Mouse (Mus musculus): ENCODE measurements around the gene Tmem80. TPM values are rescaled to one million over a fixed set of nuclear protein-coding genes. Genes with fewer than 3 reads are reported as not detected.

Tmem80 gene
- polyA plus RNA-seq, 1 experiment from 2014 or later, result 33.2 TPM

DNA sequence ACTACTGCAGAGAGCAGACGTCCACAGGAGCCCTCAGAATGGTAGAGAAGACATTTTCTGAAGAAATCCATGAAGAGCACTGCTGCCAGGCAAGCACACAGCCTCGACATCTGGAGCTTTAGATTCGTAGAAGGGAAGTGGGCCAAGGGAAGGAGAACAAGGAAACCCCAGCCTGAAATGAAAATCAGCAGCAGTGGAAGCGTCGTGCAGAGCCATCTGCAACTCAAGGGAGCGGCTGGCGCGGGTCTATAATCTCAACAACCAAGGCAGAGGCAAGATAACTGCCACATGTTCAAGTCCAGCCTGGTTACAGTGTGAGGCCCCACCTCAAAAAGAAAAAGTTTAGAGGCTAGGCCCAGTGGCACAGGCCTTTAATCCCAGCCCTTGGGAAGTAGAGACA is 12.5 kb upstream of the Tmem80 start:
- Histone ChIP-seq H3K36me3 (ENCODE audit: control insufficient read depth, insufficient read depth, low read length) (peaks cover 13% of the 10 kb centered on the region; the same call in 1 of the 2 replicates), H3K27me3 (ENCODE audit: control insufficient read depth, insufficient read depth, low read length) (no peaks in the 10 kb centered on the region), H3K4me1 (replicated peaks; ENCODE audit: control insufficient read depth, insufficient read depth, low read length) (no peaks in the 10 kb centered on the region), H3K27ac (ENCODE audit: low read depth, low read length) (no peak overlapping the region), H3K9me3 (ENCODE audit: control insufficient read depth, low read length) (no peaks in the 10 kb centered on the region), H3K9ac (ENCODE audit: low read length) (no peak overlapping the region), H3K4me3 (ENCODE audit: low read depth, low read length) (no peak overlapping the region), H3K4me2 (ENCODE audit: low read depth, low read length, severe bottlenecking) (no peak overlapping the region)
- 91% methylated on average over 8 of the region's 8 CpGs for WGBS
- DNase-seq (ENCODE audit: low spot score) (no peak), ATAC-seq (replicated peaks; ENCODE audit: low FRiP score) (no peak)

DNA sequence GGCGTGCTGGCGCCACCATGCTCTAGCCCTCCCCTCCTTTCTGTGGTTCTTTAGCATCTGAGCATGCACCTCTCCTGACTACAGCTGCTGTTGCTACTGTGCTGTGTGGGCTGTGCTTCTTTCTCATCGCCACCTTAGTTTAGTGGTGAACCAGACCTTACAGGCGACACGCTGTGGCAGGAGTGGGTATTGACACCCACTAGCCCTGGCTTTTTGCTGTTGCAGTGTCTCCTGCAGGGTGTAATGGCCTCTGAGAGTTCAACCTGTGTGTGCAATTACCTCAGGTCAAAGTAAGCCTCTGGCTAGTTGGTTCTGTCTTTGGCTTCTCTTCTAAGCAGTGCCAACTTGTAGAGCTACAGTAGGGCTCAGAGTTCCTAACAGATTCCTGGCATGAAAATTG is 11.6 kb upstream of the Tmem80 start:
- H3K9ac ChIP-seq (ENCODE audit: low read length), result no peak overlapping the region
- H3K27ac ChIP-seq (ENCODE audit: low read depth, low read length), result no peak overlapping the region
- H3K4me1 ChIP-seq (replicated peaks; ENCODE audit: control insufficient read depth, insufficient read depth, low read length), result no peaks in the 10 kb centered on the region
- H3K9me3 ChIP-seq (ENCODE audit: control insufficient read depth, low read length), result no peaks in the 10 kb centered on the region
- 77% methylated on average over 5 of the region's 5 CpGs for WGBS
- DNase-seq (ENCODE audit: low spot score) (no peak), ATAC-seq (replicated peaks; ENCODE audit: low FRiP score) (no peak)
- H3K36me3 ChIP-seq (ENCODE audit: control insufficient read depth, insufficient read depth, low read length), result peaks cover 9% of the 10 kb centered on the region; the same call in 1 of the 2 replicates
- no peak overlapping the region for H3K4me2 ChIP-seq (ENCODE audit: low read depth, low read length, severe bottlenecking)
- no peak overlapping the region for H3K4me3 ChIP-seq (ENCODE audit: low read depth, low read length)
- no peaks in the 10 kb centered on the region for H3K27me3 ChIP-seq (ENCODE audit: control insufficient read depth, insufficient read depth, low read length)

DNA sequence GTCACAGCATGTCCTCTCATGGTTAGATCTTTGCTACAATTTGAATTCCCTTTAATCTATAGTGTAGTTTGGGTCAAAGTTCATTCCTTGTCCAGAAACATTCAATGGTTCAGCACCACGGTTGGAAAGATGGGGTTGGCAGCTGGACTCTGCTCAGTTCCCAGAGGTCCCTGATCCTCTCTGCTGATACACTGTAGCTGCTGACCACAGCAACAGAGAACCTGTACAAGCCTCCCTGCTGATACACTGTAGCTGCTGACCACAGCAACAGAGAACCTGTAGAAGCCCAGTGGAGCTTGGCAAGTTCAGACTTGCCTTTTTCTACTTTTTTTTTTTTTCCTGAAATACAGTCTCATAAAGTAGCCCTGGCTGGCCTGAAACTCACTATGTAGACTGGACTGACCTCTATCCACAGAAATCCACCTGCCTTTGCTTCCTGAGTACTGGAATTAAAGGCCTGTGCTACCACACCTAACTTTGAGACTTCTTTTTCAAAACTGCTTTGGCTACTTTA is 9.9 kb upstream of the Tmem80 start:
- Histone ChIP-seq H3K36me3 (ENCODE audit: control insufficient read depth, insufficient read depth, low read length) (peaks cover 15% of the 10 kb centered on the region), H3K9ac (ENCODE audit: low read length) (no peak overlapping the region), H3K4me3 (ENCODE audit: low read depth, low read length) (no peak overlapping the region), H3K4me2 (ENCODE audit: low read depth, low read length, severe bottlenecking) (no peak overlapping the region), H3K27ac (ENCODE audit: low read depth, low read length) (no peak overlapping the region), H3K4me1 (replicated peaks; ENCODE audit: control insufficient read depth, insufficient read depth, low read length) (no peaks in the 10 kb centered on the region), H3K9me3 (ENCODE audit: control insufficient read depth, low read length) (no peaks in the 10 kb centered on the region), H3K27me3 (ENCODE audit: control insufficient read depth, insufficient read depth, low read length) (no peaks in the 10 kb centered on the region)
- DNase-seq (ENCODE audit: low spot score) (no peak), ATAC-seq (replicated peaks; ENCODE audit: low FRiP score) (no peak)
- 72% methylated on average over 1 of the region's 1 CpGs for WGBS

DNA sequence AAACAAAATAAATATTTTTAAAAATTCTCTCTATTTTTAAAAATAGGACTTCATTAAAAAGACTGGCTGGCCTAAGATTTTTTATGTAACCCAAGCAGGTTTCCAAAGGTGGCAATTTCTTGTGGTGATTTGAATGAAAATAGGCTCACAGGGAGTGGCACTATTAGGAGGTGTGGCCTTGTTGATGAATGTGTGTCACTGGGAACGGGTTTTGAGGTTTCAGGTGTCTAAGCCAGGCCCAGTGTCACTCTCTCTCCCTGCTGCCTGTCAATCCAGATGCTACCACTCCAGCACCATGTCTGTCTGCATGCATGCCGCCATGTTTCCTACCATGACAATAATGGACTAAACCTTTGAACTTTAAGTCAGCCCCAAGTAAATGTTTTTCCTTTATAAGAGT is 8.1 kb upstream of the Tmem80 start:
- Histone ChIP-seq H3K4me3 (ENCODE audit: low read depth, low read length) (no peak overlapping the region), H3K27me3 (ENCODE audit: control insufficient read depth, insufficient read depth, low read length) (no peaks in the 10 kb centered on the region), H3K9me3 (ENCODE audit: control insufficient read depth, low read length) (no peaks in the 10 kb centered on the region), H3K4me1 (replicated peaks; ENCODE audit: control insufficient read depth, insufficient read depth, low read length) (no peaks in the 10 kb centered on the region), H3K36me3 (ENCODE audit: control insufficient read depth, insufficient read depth, low read length) (peaks cover 13% of the 10 kb centered on the region), H3K9ac (ENCODE audit: low read length) (no peak overlapping the region), H3K27ac (ENCODE audit: low read depth, low read length) (no peak overlapping the region), H3K4me2 (ENCODE audit: low read depth, low read length, severe bottlenecking) (no peak overlapping the region)
- WGBS, result 81% methylated on average over 2 of the region's 2 CpGs
- DNase-seq (ENCODE audit: low spot score), result no peak
- no peak for ATAC-seq (replicated peaks; ENCODE audit: low FRiP score)

DNA sequence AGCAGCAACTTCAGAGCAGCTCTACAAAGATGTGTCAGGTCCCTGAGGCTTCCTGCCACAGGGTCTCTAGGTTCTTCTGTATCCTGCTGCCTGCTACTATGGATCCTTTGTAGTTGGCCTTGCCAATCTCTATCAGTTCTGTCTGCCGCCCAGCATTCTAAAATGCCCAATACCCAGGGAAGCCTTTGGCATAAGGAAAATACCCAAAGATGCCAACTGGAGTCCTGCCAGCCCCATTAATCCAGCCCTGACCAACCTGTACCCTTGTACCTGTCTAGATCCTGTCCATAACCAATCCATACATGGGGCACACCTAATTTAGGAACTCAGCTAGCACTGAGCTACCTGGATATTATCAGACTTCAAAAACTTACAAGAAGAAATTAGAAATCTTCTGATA is 2.9 kb upstream of the Tmem80 start:
- WGBS, result 100% methylated on average over 1 of the region's 1 CpGs
- H3K4me2 ChIP-seq (ENCODE audit: low read depth, low read length, severe bottlenecking), result no peak overlapping the region

DNA sequence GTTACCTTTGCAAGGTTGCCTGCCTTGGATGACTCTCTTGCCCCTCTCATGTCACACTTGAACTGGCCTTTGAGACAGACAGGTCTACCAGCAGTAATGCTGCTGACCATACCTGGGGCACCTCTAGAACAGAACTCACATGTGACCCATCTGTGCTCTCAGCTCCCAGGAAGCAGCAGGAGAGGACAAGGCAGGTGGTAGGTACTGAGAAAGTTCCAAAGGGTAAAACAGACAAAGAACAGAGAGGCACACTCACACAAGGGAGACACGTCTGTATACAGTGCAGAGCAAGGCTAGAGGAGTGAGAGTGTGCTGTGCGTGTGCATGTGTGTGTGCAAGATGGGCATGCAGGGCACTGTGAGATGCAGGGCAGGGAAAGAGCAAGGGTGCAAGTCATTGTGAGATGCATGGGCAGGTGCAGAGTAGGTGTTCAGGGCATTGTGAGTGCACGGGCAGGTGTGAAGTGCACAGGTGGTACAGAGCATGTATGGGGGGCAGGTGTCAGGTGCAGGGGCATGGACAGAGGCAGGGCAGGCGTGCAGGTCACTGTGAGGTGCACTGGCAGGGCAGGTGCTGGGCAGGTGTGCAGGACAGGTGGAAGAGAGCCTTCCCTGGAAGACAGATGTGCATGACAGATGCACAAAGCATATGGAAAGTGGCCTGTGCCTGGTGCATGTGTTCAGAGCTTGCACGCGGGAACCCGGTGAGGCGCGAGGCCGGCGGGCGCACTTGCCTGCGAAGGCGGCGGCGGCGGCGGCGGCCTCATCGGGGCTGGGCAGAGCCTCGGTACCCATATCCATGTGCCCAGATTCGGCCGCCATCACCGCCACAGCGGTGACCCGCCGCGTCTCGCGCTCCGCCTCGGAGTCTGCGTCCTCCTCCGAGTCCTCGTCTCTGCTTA is 743 bp upstream of the Tmem80 start:
- ATAC-seq (replicated peaks; ENCODE audit: low FRiP score) (peak; percentile 25), DNase-seq (ENCODE audit: low spot score) (no peak)
- Histone ChIP-seq H3K4me1 (replicated peaks; ENCODE audit: control insufficient read depth, insufficient read depth, low read length) (peaks cover 15% of the 10 kb centered on the region), H3K27me3 (ENCODE audit: control insufficient read depth, insufficient read depth, low read length) (no peaks in the 10 kb centered on the region), H3K4me3 (ENCODE audit: low read depth, low read length) (peak overlapping the region; percentile 61), H3K9me3 (ENCODE audit: control insufficient read depth, low read length) (no peaks in the 10 kb centered on the region), H3K9ac (ENCODE audit: low read length) (peak overlapping the region; percentile 93), H3K36me3 (ENCODE audit: control insufficient read depth, insufficient read depth, low read length) (peaks cover 9% of the 10 kb centered on the region), H3K4me2 (ENCODE audit: low read depth, low read length, severe bottlenecking) (peak overlapping the region; percentile 79), H3K27ac (ENCODE audit: low read depth, low read length) (peak overlapping the region; percentile 99)
- WGBS, result 5% methylated on average over 35 of the region's 35 CpGs

More for the DNA sequence above, 2.9 kb upstream of the Tmem80 start:
- no peak overlapping the region for H3K27ac ChIP-seq (ENCODE audit: low read depth, low read length)
- no peaks in the 10 kb centered on the region for H3K9me3 ChIP-seq (ENCODE audit: control insufficient read depth, low read length)
- H3K4me1 ChIP-seq (replicated peaks; ENCODE audit: control insufficient read depth, insufficient read depth, low read length), result peaks cover 15% of the 10 kb centered on the region
- ATAC-seq (replicated peaks; ENCODE audit: low FRiP score), result no peak
- no peaks in the 10 kb centered on the region for H3K27me3 ChIP-seq (ENCODE audit: control insufficient read depth, insufficient read depth, low read length)
- H3K4me3 ChIP-seq (ENCODE audit: low read depth, low read length), result no peak overlapping the region
- H3K36me3 ChIP-seq (ENCODE audit: control insufficient read depth, insufficient read depth, low read length), result peaks cover 11% of the 10 kb centered on the region
- no peak overlapping the region for H3K9ac ChIP-seq (ENCODE audit: low read length)
- no peak for DNase-seq (ENCODE audit: low spot score)

DNA sequence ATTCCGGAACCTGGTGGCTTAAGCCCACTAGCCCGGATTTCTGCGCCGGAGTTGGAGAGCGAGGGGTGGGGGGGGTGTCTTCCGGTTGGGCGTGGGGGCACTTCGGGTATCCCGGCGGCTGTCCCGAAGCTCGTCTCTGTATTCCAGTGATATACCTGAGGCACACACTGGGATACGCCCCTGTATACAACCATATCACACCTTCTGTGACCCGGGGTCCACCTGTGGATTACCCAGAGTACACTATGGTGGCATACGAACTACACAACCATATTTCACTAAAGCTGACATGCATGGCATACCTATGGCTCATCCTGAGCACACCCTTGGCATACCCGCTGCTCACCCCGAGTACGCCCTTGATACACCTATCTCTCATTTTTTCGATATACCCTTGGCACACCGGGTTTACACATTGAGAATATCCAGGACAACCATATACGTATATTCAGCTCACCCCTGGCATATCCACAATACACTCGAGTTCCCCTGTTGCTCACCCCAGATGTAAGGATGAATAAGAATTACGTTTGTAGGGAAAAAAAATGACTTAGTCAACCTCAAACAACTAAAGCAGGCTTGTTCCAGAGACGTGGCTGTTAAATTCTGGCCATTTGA is 943 bp downstream of the Tmem80 start:
- no peaks in the 10 kb centered on the region for H3K27me3 ChIP-seq (ENCODE audit: control insufficient read depth, insufficient read depth, low read length)
- H3K9ac ChIP-seq (ENCODE audit: low read length), result peak overlapping the region; percentile 93
- peak; percentile 21 for ATAC-seq (replicated peaks; ENCODE audit: low FRiP score)
- peaks cover 15% of the 10 kb centered on the region for H3K4me1 ChIP-seq (replicated peaks; ENCODE audit: control insufficient read depth, insufficient read depth, low read length)
- H3K36me3 ChIP-seq (ENCODE audit: control insufficient read depth, insufficient read depth, low read length), result no peaks in the 10 kb centered on the region; the same call in 1 of the 2 replicates
- no peaks in the 10 kb centered on the region for H3K9me3 ChIP-seq (ENCODE audit: control insufficient read depth, low read length)
- DNase-seq (ENCODE audit: low spot score), result no peak
- H3K4me3 ChIP-seq (ENCODE audit: low read depth, low read length), result peak overlapping the region; percentile 61
- H3K4me2 ChIP-seq (ENCODE audit: low read depth, low read length, severe bottlenecking), result peak overlapping the region; percentile 79
- 18% methylated on average over 24 of the region's 24 CpGs for WGBS
- H3K27ac ChIP-seq (ENCODE audit: low read depth, low read length), result peak overlapping the region; percentile 99

DNA sequence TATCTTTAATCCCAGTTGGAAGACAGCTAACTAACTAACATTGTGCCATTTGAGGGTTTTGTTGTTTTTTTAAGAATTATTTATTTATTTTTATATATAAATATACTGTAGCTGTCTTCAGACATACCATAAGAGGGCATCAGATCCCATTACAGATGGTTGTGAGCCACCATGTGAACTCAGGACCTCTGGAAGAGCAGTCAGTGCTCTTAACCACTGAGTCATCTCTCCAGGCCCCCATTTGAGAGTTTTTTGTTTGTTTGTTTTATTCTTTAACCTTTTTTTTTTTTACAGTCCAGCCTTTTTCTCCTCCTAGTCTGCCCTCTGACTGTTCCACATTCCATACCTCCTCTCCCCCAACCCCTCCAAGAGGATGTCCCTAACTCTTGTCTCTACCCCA is 3.2 kb downstream of the Tmem80 start:
- ATAC-seq (replicated peaks; ENCODE audit: low FRiP score) (no peak), DNase-seq (ENCODE audit: low spot score) (no peak)
- peaks cover 15% of the 10 kb centered on the region for H3K4me1 ChIP-seq (replicated peaks; ENCODE audit: control insufficient read depth, insufficient read depth, low read length)
- H3K9ac ChIP-seq (ENCODE audit: low read length), result no peak overlapping the region
- H3K36me3 ChIP-seq (ENCODE audit: control insufficient read depth, insufficient read depth, low read length), result no peaks in the 10 kb centered on the region; the same call in 1 of the 2 replicates
- no peak overlapping the region for H3K4me3 ChIP-seq (ENCODE audit: low read depth, low read length)
- no peaks in the 10 kb centered on the region for H3K27me3 ChIP-seq (ENCODE audit: control insufficient read depth, insufficient read depth, low read length)
- H3K9me3 ChIP-seq (ENCODE audit: control insufficient read depth, low read length), result no peaks in the 10 kb centered on the region
- H3K4me2 ChIP-seq (ENCODE audit: low read depth, low read length, severe bottlenecking), result no peak overlapping the region
- H3K27ac ChIP-seq (ENCODE audit: low read depth, low read length), result no peak overlapping the region
